Mouse (Mus musculus): ENCODE results near the gene Lamc3. TPM values are rescaled to one million over a fixed set of nuclear protein-coding genes. Genes with fewer than 3 reads are reported as not detected.

Lamc3 gene
- polyA plus RNA-seq, 1 experiment from 2014 or later: 1.6 TPM

- Histone ChIP-seq H3K27me3 (no peaks in the 10 kb centered on the region), H3K36me3 (peaks cover 84% of the 10 kb centered on the region), H3K4me3 (no peak overlapping the region), H3K4me1 (no peaks in the 10 kb centered on the region), H3K4me2 (no peak overlapping the region), H3K9ac (no peak overlapping the region), H3K27ac (no peak overlapping the region), H3K9me3 (no peaks in the 10 kb centered on the region)
- WGBS: 94% methylated on average over 13 of the region's 13 CpGs
- no peak for ATAC-seq (ENCODE audit: borderline replicate concordance, extremely low read depth, low FRiP score, low TSS enrichment)
These were observed 109.0 kb downstream of the Lamc3 start for GRCm38 (mm10) chr2:31996060-31996459.

Other genes starting within 250 kb of the Lamc3 start
- 0.06 and 0.14 TPM in 2 replicates for gene Prdm12, start 247.3 kb upstream of the Lamc3 start, polyA plus RNA-seq (2015; fragmentation: Nextera tagmentation; extraction: Ambion mirVana)
- 67.7 and 69.1 TPM in 2 replicates for gene Exosc2, start 216.6 kb upstream of the Lamc3 start, polyA plus RNA-seq (2015; fragmentation: Nextera tagmentation; extraction: Ambion mirVana)
- 37.2 and 38.1 TPM in 2 replicates for gene Abl1, start 198.9 kb upstream of the Lamc3 start, polyA plus RNA-seq (2015; fragmentation: Nextera tagmentation; extraction: Ambion mirVana)
- 0.05 and 0.14 TPM in 2 replicates for gene Qrfp, start 76.7 kb upstream of the Lamc3 start, polyA plus RNA-seq (2015; fragmentation: Nextera tagmentation; extraction: Ambion mirVana)
- 0.03 TPM in 1 of 2 replicates, not detected in the other for gene Fibcd1, start 41.3 kb upstream of the Lamc3 start, polyA plus RNA-seq (2015; fragmentation: Nextera tagmentation; extraction: Ambion mirVana)
- gene Aif1l, start 62.8 kb downstream of the Lamc3 start, polyA plus RNA-seq (2015; fragmentation: Nextera tagmentation; extraction: Ambion mirVana): 32.4 and 36.1 TPM in 2 replicates
- 82.9 and 86.7 TPM in 2 replicates for gene Nup214, start 87.1 kb downstream of the Lamc3 start, polyA plus RNA-seq (2015; fragmentation: Nextera tagmentation; extraction: Ambion mirVana)
- gene Fam78a, start 197.6 kb downstream of the Lamc3 start, polyA plus RNA-seq (2015; fragmentation: Nextera tagmentation; extraction: Ambion mirVana): 4.6 and 5.8 TPM in 2 replicates
- 3.9 and 4.2 TPM in 2 replicates for gene Plpp7, start 208.2 kb downstream of the Lamc3 start, polyA plus RNA-seq (2015; fragmentation: Nextera tagmentation; extraction: Ambion mirVana)